Comparison of ENCODE assay signal across 8 mouse cellular contexts in the genomic region with DNA sequence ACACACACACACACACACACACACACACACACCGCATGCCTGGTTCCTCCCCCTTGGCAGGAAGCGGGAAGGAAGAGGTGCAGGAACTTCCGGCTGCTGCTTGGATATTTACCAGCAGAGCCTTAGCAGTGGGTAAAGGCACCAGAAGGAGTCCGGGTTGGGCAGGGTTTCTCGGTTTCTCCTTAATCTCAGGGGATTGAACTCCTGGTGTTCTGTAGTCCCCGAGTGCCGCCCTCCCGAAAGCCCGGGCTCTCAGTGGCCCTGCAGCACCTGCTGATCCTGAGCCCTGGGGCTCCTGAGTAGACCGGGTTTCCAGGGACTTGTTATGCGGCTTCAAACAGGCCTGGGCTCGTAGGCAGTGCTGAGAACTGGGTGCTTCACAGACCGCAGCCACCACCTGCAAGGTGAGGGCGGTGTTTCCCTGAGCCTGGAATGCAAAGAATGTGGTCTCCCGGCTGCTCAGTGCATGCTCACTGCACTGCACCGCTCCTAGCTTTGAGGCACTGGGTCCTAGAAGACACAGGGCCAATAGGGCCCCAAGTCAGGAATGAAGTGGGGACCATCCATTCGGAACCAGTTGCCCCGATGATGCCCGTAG. TPM values are rescaled to one million over a fixed set of nuclear protein-coding genes. Genes with fewer than 3 reads are reported as not detected.
A peak's percentile ranks its signal among the peaks of the same experiment; 100 is the strongest.
DNase-seq lines count a peak whose midpoint lies in the region; ATAC-seq and TF ChIP-seq lines count a peak whose summit lies in the region.

A gene (minus strand): TSS at position 41 of the 598 bp plus-strand sequence.

- no peak for TF ChIP-seq POLR2A in cortical plate, adult 2 months (IDR thresholded peaks at IDR 0.05; ENCODE audit: extremely low read depth, insufficient read depth, low read length)
- 0 out of 2 replicates have a peak, but pooled peaks have one; percentile 13 for TF ChIP-seq POLR2A in small intestine, adult 2 months (IDR thresholded peaks at IDR 0.05; ENCODE audit: low read depth, low read length)

- TF ChIP-seq CTCF in cortical plate, adult 2 months (IDR thresholded peaks at IDR 0.05; ENCODE audit: extremely low read depth, insufficient read depth, low read length), result no peak
- no peak for TF ChIP-seq CTCF in small intestine, adult 2 months (IDR thresholded peaks at IDR 0.05; ENCODE audit: extremely low read depth, insufficient read length, insufficient replicate concordance, low read depth, low read length)

- no peaks in the 10 kb centered on the region for H3K27me3 ChIP-seq in heart, embryonic 14.5 days (ENCODE audit: control insufficient read depth, insufficient read depth, low read length)
- no peaks in the 10 kb centered on the region for H3K27me3 ChIP-seq in kidney, embryonic 16.5 days (ENCODE audit: insufficient read depth, low read length)
- H3K27me3 ChIP-seq in small intestine, adult 2 months (ENCODE audit: control insufficient read depth, insufficient read depth, low read length), result no peaks in the 10 kb centered on the region

- no peaks in the 10 kb centered on the region for H3K36me3 ChIP-seq in heart, embryonic 14.5 days (ENCODE audit: control insufficient read depth, insufficient read depth, low read length)
- H3K36me3 ChIP-seq in kidney, embryonic 16.5 days (ENCODE audit: insufficient read depth, low read length), result no peaks in the 10 kb centered on the region
- no peaks in the 10 kb centered on the region for H3K36me3 ChIP-seq in macrophage (ENCODE audit: inconsistent target)
- H3K36me3 ChIP-seq in small intestine, adult 2 months (ENCODE audit: control insufficient read depth, insufficient read depth, low read length), result no peaks in the 10 kb centered on the region

- peak; percentile 67 for DNase-seq in 3134 (ENCODE audit: extremely low read depth, insufficient read length, low spot score)
- no peak for DNase-seq in thymus, postnatal 25 days

- peak within 1 kb of the TSS; percentile 86 for H3K27ac ChIP-seq in cortical plate, adult 2 months (ENCODE audit: insufficient read depth, low read length)
- H3K27ac ChIP-seq in heart, embryonic 14.5 days (replicated peaks in 1 of 2; ENCODE audit: control insufficient read depth in 1 of 2, insufficient read depth in 1 of 2, low read depth in 2 of 2, low read length in 2 of 2), result peak within 1 kb of the TSS; percentile 51 to 72
- peak within 1 kb of the TSS; percentile 88 for H3K27ac ChIP-seq in kidney, embryonic 16.5 days (ENCODE audit: low read length)
- peak within 1 kb of the TSS; percentile 75 for H3K27ac ChIP-seq in macrophage
- peak within 1 kb of the TSS; percentile 76 for H3K27ac ChIP-seq in small intestine, adult 2 months (ENCODE audit: insufficient read depth, low read depth, low read length)

- 26% methylated on average over 18 of the region's 19 CpGs for WGBS in heart, embryonic 14.5 days
- WGBS in kidney, embryonic 16.5 days, result 25% methylated on average over 17 of the region's 19 CpGs
- 30% methylated on average over 17 of the region's 19 CpGs for WGBS in macrophage (ENCODE audit: missing documents)
- 19% methylated on average over 18 of the region's 19 CpGs for WGBS in small intestine, adult 2 months

- peak within 1 kb of the TSS; percentile 73 for H3K9ac ChIP-seq in heart, embryonic 14.5 days (ENCODE audit: low read length)
- H3K9ac ChIP-seq in kidney, embryonic 16.5 days (replicated peaks; ENCODE audit: low read length), result peak within 1 kb of the TSS; percentile 69

- H3K79me2 ChIP-seq in macrophage (ENCODE audit: inconsistent target), result peaks cover 42% of the 10 kb centered on the region

- H3K9me3 ChIP-seq in heart, embryonic 14.5 days (ENCODE audit: control insufficient read depth, low read length), result no peaks in the 10 kb centered on the region
- no peaks in the 10 kb centered on the region for H3K9me3 ChIP-seq in kidney, embryonic 16.5 days (ENCODE audit: low read length)

- peak within 1 kb of the TSS; percentile 71 for H3K4me2 ChIP-seq in heart, embryonic 14.5 days (ENCODE audit: low read length)
- peak within 1 kb of the TSS; percentile 56 for H3K4me2 ChIP-seq in kidney, embryonic 16.5 days (replicated peaks; ENCODE audit: low read depth, low read length)

- peak; percentile 61 for ATAC-seq in CD4-positive, CD25-positive, alpha-beta regulatory T cell, adult 4 months
- ATAC-seq in heart, embryonic 14.5 days (ENCODE audit: insufficient number of reproducible peaks, insufficient read depth, low FRiP score, low read depth), result peak; percentile 8; the same call in 1 of the 2 replicates
- peak; percentile 81 for ATAC-seq in kidney, embryonic 16.5 days (ENCODE audit: low FRiP score, low TSS enrichment)

- peak within 1 kb of the TSS; percentile 94 for H3K4me3 ChIP-seq in cortical plate, adult 2 months (ENCODE audit: insufficient read depth, low read length)
- H3K4me3 ChIP-seq in heart, embryonic 14.5 days (ENCODE audit: control insufficient read depth in 1 of 2, insufficient read depth in 1 of 2, low read depth in 1 of 2, low read length in 2 of 2), result peak within 1 kb of the TSS; percentile 64 to 70
- peak within 1 kb of the TSS; percentile 67 for H3K4me3 ChIP-seq in kidney, embryonic 16.5 days (ENCODE audit: low read length)
- H3K4me3 ChIP-seq in macrophage (ENCODE audit: inconsistent target), result peak within 1 kb of the TSS; percentile 63
- peak within 1 kb of the TSS; percentile 100 for H3K4me3 ChIP-seq in small intestine, adult 2 months (ENCODE audit: low read depth, low read length)

- H3K4me1 ChIP-seq in cortical plate, adult 2 months (ENCODE audit: control insufficient read depth, insufficient read depth, low read length), result 0 out of 2 replicates have a peak, but pooled peaks cover 3% of the 10 kb centered on the region
- peaks cover 4 to 7% of the 10 kb centered on the region in 2 experiments; a peak in 1 of 4 replicates for H3K4me1 ChIP-seq in heart, embryonic 14.5 days (ENCODE audit: control insufficient read depth in 2 of 2, insufficient read depth in 2 of 2, low read length in 2 of 2)
- 0 out of 2 replicates have a peak, but pooled peaks cover 2% of the 10 kb centered on the region for H3K4me1 ChIP-seq in kidney, embryonic 16.5 days (ENCODE audit: insufficient read depth, low read length)
- peaks cover 6% of the 10 kb centered on the region; the same call in 1 of the 2 replicates for H3K4me1 ChIP-seq in small intestine, adult 2 months (ENCODE audit: control insufficient read depth, insufficient read depth, insufficient read length, low read length)

RNA-seq across cellular contexts. Expression of the gene that starts here (rescaled TPM):
- polyA plus RNA-seq in CD4-positive, CD25-positive, alpha-beta regulatory T cell, adult 4 months (2017; shearing (Covaris generic)), result 10 to 100 TPM; 23.0 to 25.3 TPM
- polyA plus RNA-seq in cortical plate, adult 2 months (2012; rRNA removed), result 8.7 and 9.1 TPM in 2 replicates
- polyA plus RNA-seq in heart, embryonic 14.5 days (2014; fragmentation: Nextera tagmentation; extraction: Ambion mirVana), result 13.3 and 14.7 TPM in 2 replicates
- polyA plus RNA-seq in kidney, embryonic 16.5 days (2015; fragmentation: Nextera tagmentation; extraction: Ambion mirVana), result 18.1 and 18.3 TPM in 2 replicates
- 100 to 1,000 TPM in 1 of 26 experiments, 10 to 100 TPM in 25; 38.4 to 119 (median 51.4) TPM for total RNA-seq in macrophage (2018; cell fraction: chromatin; rRNA removed)
- total RNA-seq in macrophage (2018; cell fraction: cytosol; rRNA removed), result 100 to 1,000 TPM in 1 of 26 experiments, 10 to 100 TPM in 25; 65.9 to 109 (median 80.6) TPM
- total RNA-seq in macrophage (2018; cell fraction: nucleus; rRNA removed), result 100 to 1,000 TPM in 5 of 26 experiments, 10 to 100 TPM in 21; 46.9 to 169 (median 71.8) TPM
- 35.8 to 90.4 TPM (median 56.3 TPM) in 3 replicates for polyA plus RNA-seq in macrophage (2018)
- polyA plus RNA-seq in small intestine, adult 2 months (2012; rRNA removed), result 5.7 and 20.0 TPM in 2 replicates

Comparison
In these comparisons a context has a peak if more than half of its experiments do, and no peak if none do; other contexts are left out.
1. ATAC-seq: peak in every context shown above with its lines; median percentile 81 in kidney, embryonic 16.5 days; 61 in CD4-positive, CD25-positive, alpha-beta regulatory T cell, adult 4 months; 8 in heart, embryonic 14.5 days.